Mouse (Mus musculus) embryonic facial prominence, embryonic 10.5 days (tissue): Measurements from ENCODE around the gene Gm9936. TPM values are rescaled to one million over a fixed set of nuclear protein-coding genes. Genes with fewer than 3 reads are reported as not detected.
"Not testable (repeated sequence)": the region's sequence is repeated elsewhere in the genome, so short reads cannot be mapped to it uniquely, and the experiment has no call there.

Experiments used
- DNase-seq: peaks from one replicate; pipeline ENCODE4 v3.0.0-alpha.2; 2017; ENCODE audit warnings: low spot score
- H3K27ac ChIP-seq: fragments of 300-500 bp; sonication (generic); replicated peaks from 2 replicates; pipeline ENCODE4 v1.5.1; 2016; ENCODE audit warnings: mild to moderate bottlenecking
- H3K27me3 ChIP-seq: fragments of 300-500 bp; sonication (generic); replicated peaks from 2 replicates; pipeline ENCODE4 v1.6.1; 2016; ENCODE audit warnings: low read depth, mild to moderate bottlenecking; ENCODE audit not compliant: poor library complexity, severe bottlenecking
- H3K36me3 ChIP-seq: fragments of 300-500 bp; sonication (generic); replicated peaks from 2 replicates; pipeline ENCODE4 v1.6.1; 2016; ENCODE audit warnings: mild to moderate bottlenecking, moderate library complexity
- H3K4me1 ChIP-seq: fragments of 300-500 bp; sonication (generic); 2 replicates; pipeline ENCODE4 v1.6.1; 2016
- H3K4me3 ChIP-seq: fragments of 300-500 bp; sonication (generic); 2 replicates; pipeline ENCODE4 v1.5.1; 2016; ENCODE audit warnings: mild to moderate bottlenecking, moderate library complexity
- H3K9me3 ChIP-seq: fragments of 300-500 bp; sonication (generic); 2 replicates; pipeline ENCODE4 v1.6.1; 2016; ENCODE audit warnings: mild to moderate bottlenecking
- WGBS: fragments of 180-500 bp; shearing (Covaris S2); methylation state at CpG from one replicate; pipeline ENCODE4 v1.1.7; 2016; 5-methylcytosine and 5-hydroxymethylcytosine counted together
- polyA plus RNA-seq: library from polyadenylated mRNA; unstranded; fragments of >200 nt; fragmentation: Nextera tagmentation; extraction: Ambion mirVana; gene quantifications from 2 replicates; pipeline ENCODE4 v1.2.1, GENCODE M21; 2016

The Gm9936 gene
- polyA plus RNA-seq: 0.08 and 0.12 TPM in 2 replicates

DNA sequence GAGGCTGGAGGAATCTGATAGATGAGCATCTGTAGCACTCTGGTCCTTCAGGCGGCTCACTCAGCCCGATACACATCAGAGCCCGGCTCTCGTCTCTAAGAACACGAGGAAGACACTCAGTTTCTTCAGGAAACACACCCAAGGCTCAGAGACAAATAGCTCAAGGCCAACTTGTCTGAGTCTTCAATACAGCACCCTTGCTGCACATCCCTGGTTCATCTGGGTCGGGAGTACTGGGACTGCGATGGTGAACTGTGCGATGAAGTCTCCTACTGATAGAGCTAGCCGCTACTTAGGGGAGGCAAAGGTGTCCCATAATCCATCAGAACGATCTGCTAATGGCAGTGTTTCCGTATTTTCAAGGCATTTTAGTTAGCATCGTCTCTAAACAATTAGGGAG, at the start of gene Gm9936:
Gm9936 (minus strand) TSS at position 101 of the 400 bp plus-strand sequence.
- Histone ChIP-seq H3K9me3 (no peaks in the 10 kb centered on the region), H3K4me1 (peaks cover 12% of the 10 kb centered on the region), H3K4me3 (peak within 1 kb of the TSS; percentile 57), H3K27me3 (peaks cover 19% of the 10 kb centered on the region), H3K27ac (peak within 1 kb of the TSS; percentile 68; the same call in 1 of the 2 replicates), H3K36me3 (no peaks in the 10 kb centered on the region)
- 83% methylated on average over 12 of the region's 12 CpGs for WGBS
- DNase-seq: no peak

- Histone ChIP-seq H3K27ac (no peak overlapping the region), H3K36me3 (no peaks in the 10 kb centered on the region), H3K27me3 (no peaks in the 10 kb centered on the region), H3K9me3 (peaks cover 7% of the 10 kb centered on the region; the same call in 1 of the 2 replicates), H3K4me1 (peaks cover 7% of the 10 kb centered on the region), H3K4me3 (no peak overlapping the region)
- WGBS: 28% methylated on average over 1 of the region's 1 CpGs
- peak; percentile 54 for DNase-seq
These were observed 43.9 kb upstream of the Gm9936 start for GRCm38 (mm10) chr5:114902413-114902812.

DNA sequence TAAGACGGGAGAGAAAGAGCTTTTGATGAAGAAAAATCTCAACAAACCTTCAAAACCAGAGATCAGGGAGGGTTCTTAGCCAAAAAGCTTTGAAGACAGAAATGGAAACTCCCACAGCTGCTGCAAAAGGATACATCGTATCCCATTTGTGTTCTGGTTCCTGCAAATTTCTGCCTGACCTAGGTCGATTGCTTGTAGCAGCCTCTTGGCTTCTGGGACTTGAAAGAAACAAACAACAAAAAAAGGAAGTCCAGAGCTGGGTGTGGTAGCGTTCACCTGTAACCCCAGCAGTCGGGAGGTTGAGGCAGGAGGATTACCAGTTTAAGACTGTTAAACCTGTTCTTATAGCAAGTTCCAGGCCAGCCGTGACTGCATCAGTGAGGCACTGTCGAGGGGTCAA, 40.4 kb upstream of the Gm9936 start:
- Histone ChIP-seq H3K27me3 (no peaks in the 10 kb centered on the region), H3K4me1 (peaks cover 15% of the 10 kb centered on the region), H3K27ac (no peak overlapping the region), H3K9me3 (no peaks in the 10 kb centered on the region), H3K4me3 (no peak overlapping the region), H3K36me3 (no peaks in the 10 kb centered on the region)
- 79% methylated on average over 7 of the region's 7 CpGs for WGBS
- no peak for DNase-seq

DNA sequence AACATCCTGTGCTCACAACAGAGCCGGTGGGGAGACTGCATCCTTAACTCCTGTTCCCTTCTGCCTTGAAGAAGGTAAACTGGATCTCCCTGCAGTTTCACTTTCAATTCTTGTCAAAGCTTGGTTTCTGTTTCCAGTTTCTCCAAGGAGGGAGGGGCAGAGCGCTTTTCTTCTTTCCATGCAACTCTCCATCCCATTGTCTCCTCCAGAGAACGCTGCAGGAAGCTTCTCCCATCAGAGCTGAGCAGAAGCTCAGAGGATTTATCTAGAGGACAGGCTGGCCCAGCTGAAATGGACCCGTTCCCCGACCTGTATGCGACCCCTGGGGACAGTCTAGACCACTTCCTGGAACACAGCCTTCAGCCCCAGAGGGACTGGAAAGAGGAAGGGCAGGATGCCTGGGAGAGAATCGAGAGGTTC, 38.9 kb upstream of the Gm9936 start:
- Histone ChIP-seq H3K4me1 (peaks cover 15% of the 10 kb centered on the region), H3K4me3 (peak overlapping the region; percentile 30; the same call in 1 of the 2 replicates), H3K27ac (no peak overlapping the region), H3K36me3 (no peaks in the 10 kb centered on the region), H3K9me3 (no peaks in the 10 kb centered on the region), H3K27me3 (no peaks in the 10 kb centered on the region)
- DNase-seq: peak; percentile 20
- 8% methylated on average over 7 of the region's 7 CpGs for WGBS

GRCm38 (mm10) chr5:114896688-114897373, 38.3 kb upstream of the Gm9936 start, which contains the start of gene Oasl2:
Gene Oasl2 (plus strand): TSS chr5:114896936.
- no peaks in the 10 kb centered on the region for H3K36me3 ChIP-seq
- 67% methylated on average over 13 of the region's 13 CpGs for WGBS
- no peak within 1 kb of the TSS for H3K27ac ChIP-seq
- DNase-seq: no peak
- peaks cover 15% of the 10 kb centered on the region for H3K4me1 ChIP-seq
- H3K9me3 ChIP-seq: no peaks in the 10 kb centered on the region
- peak within 1 kb of the TSS; percentile 30; the same call in 1 of the 2 replicates for H3K4me3 ChIP-seq
- H3K27me3 ChIP-seq: no peaks in the 10 kb centered on the region

DNA sequence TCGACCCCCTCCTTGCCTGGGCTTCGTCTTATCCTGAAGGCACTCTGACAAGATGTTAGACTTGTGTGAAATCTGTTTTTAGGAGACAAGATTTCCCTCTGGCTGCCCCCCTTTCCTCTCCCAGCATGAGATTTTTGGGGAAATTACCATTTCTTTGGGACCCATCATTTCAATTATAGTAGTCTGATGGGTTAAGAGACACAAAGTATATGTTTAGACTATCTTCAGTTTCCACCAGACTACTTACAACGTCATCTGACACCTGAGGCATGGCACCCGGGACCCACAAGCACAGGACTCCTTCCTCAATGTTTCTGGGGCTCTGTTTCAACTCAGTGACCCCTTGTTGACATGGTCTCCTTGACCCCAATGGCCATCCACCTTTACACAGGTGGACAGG, 37.1 kb upstream of the Gm9936 start:
- Histone ChIP-seq H3K9me3 (no peaks in the 10 kb centered on the region), H3K27ac (no peak overlapping the region), H3K4me1 (peaks cover 15% of the 10 kb centered on the region), H3K36me3 (no peaks in the 10 kb centered on the region), H3K27me3 (no peaks in the 10 kb centered on the region), H3K4me3 (no peak overlapping the region)
- no peak for DNase-seq
- 87% methylated on average over 4 of the region's 4 CpGs for WGBS

- WGBS: 64% methylated on average over 2 of the region's 2 CpGs
These were observed 30.5 kb upstream of the Gm9936 start for GRCm38 (mm10) chr5:114888995-114889394.

DNA sequence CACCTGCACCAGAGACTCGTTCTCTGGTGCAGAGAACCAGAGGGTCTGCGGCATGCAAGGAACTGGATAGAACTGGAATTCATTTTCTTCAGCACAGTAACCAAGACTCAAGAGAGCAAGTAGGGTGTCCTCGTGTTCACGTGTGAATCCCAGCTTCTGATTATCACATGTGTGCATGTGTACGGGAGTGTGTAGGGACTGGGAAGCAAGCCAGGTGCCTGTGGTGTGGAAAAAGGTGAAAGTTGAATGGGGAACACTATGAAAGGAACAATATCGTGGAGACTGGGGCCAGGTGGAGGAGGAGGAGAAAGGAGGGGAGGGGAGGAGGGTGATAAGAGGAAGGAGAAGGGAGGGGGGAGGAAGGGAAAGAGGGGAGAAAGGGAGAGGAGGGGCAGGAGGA, 28.3 kb upstream of the Gm9936 start:
- peaks cover 9% of the 10 kb centered on the region for H3K4me1 ChIP-seq
- no peak overlapping the region for H3K4me3 ChIP-seq
- H3K27ac ChIP-seq: no peak overlapping the region
- H3K9me3 ChIP-seq: no peaks in the 10 kb centered on the region
- WGBS: 89% methylated on average over 6 of the region's 6 CpGs
- no peaks in the 10 kb centered on the region for H3K27me3 ChIP-seq
- no peaks in the 10 kb centered on the region for H3K36me3 ChIP-seq
- DNase-seq: no peak

More at GRCm38 (mm10) chr5:114888995-114889394, 30.5 kb upstream of the Gm9936 start:
- no peak for DNase-seq
- H3K27ac ChIP-seq: no peak overlapping the region
- no peaks in the 10 kb centered on the region for H3K27me3 ChIP-seq
- peaks cover 9% of the 10 kb centered on the region for H3K4me1 ChIP-seq
- H3K9me3 ChIP-seq: no peaks in the 10 kb centered on the region
- H3K36me3 ChIP-seq: no peaks in the 10 kb centered on the region
- H3K4me3 ChIP-seq: no peak overlapping the region

DNA sequence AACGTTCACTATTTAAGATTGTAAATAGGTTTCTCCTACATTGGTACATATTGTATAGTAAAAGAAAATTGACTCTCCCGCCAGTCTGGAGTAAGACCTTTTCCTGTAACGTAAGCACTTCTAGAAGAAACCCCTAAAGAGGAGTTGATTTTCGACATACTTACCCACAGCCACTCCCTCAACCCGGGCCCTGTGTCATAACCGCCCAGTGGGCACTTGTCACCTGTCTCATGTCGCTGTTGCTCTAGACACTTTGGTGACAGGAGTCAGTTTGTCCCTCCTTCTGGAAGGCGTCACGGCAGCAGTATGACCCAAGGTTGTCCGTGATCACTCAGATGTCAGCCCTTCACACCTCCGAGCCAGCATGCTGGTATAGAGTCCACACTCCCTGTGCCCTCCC, 24.5 kb upstream of the Gm9936 start:
- Histone ChIP-seq H3K27ac (no peak overlapping the region), H3K4me1 (peaks cover 14% of the 10 kb centered on the region), H3K9me3 (no peaks in the 10 kb centered on the region), H3K27me3 (no peaks in the 10 kb centered on the region), H3K4me3 (no peak overlapping the region), H3K36me3 (no peaks in the 10 kb centered on the region)
- WGBS: 93% methylated on average over 11 of the region's 11 CpGs
- DNase-seq: no peak

- not testable (repeated sequence) for H3K36me3 ChIP-seq, H3K4me3 ChIP-seq, DNase-seq, H3K27ac ChIP-seq, H3K9me3 ChIP-seq, H3K27me3 ChIP-seq
- WGBS: 85% methylated on average over 6 of the region's 7 CpGs
- peaks cover 21% of the 10 kb centered on the region for H3K4me1 ChIP-seq
These were observed 23.8 kb upstream of the Gm9936 start for GRCm38 (mm10) chr5:114882319-114882718.

DNA sequence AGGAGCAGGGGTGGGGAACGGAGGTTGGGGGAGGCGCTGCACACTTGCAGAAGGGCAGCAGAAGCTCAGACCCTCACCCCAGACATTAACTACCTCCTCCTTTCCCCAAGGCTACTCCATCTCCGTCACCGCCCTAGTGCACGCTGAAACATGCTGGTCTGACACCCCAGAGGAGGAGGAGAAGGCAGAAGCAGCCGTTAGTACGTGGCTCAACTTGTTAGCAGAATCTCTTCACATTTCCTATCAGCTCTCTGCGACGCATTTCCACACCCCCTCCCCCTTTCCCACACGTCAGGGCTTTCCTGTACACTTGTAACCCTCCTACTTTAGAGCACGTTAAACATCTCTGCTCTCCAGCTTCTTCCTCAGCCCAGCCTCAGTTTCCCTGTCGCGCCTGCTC, 20.9 kb upstream of the Gm9936 start:
- peak; percentile 24 for DNase-seq
- no peaks in the 10 kb centered on the region for H3K27me3 ChIP-seq
- no peaks in the 10 kb centered on the region for H3K36me3 ChIP-seq
- H3K9me3 ChIP-seq: no peaks in the 10 kb centered on the region
- no peak overlapping the region for H3K4me3 ChIP-seq
- 72% methylated on average over 13 of the region's 13 CpGs for WGBS
- H3K4me1 ChIP-seq: peaks cover 40% of the 10 kb centered on the region
- no peak overlapping the region; the same call in 1 of the 2 replicates for H3K27ac ChIP-seq

DNA sequence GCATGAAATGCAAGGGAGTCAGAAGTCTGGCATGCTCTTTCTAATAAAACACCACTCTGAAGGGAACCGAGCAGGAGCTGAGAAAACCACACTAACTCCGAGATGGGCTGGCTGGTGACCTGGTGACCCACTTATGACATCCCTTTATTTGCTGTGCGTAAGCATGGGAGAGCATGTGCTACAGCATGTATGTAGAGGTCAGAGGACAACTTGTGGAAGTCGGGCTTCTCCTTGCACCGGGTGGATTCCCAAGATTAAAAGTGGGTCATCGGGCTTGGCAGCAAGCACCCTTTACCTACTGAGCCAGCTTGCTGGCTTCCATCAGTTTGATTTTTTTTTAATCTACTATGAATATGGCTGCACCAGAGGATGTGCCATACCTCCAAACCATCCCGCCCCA, 19.0 kb upstream of the Gm9936 start:
- H3K27me3 ChIP-seq: no peaks in the 10 kb centered on the region
- H3K4me1 ChIP-seq: peaks cover 40% of the 10 kb centered on the region
- H3K9me3 ChIP-seq: no peaks in the 10 kb centered on the region
- no peaks in the 10 kb centered on the region for H3K36me3 ChIP-seq
- no peak overlapping the region for H3K4me3 ChIP-seq
- H3K27ac ChIP-seq: peak overlapping the region; percentile 21; the same call in 1 of the 2 replicates
- DNase-seq: no peak
- WGBS: 68% methylated on average over 7 of the region's 7 CpGs

DNA sequence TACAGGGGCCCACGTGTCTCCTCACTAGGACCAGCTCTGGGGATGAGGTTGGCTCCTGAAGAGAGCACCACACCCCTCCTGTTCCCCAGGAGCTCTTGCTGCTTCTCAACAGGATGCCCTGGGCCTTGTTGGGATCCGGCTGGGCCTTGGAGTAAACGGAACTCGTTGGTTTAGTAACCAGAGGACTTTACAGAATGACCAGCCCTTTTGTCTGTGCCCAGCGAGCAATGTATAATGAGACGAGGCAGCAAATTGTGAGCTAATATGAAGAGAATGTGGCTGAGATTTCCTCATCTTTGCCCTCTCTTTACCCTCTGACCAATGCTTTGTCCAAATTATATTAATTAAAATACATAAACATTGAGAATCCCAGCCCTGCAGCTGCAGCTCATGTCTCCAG, 17.8 kb upstream of the Gm9936 start:
- Histone ChIP-seq H3K27me3 (no peaks in the 10 kb centered on the region), H3K9me3 (no peaks in the 10 kb centered on the region), H3K27ac (peak overlapping the region; percentile 76), H3K4me3 (no peak overlapping the region), H3K4me1 (peaks cover 40% of the 10 kb centered on the region), H3K36me3 (no peaks in the 10 kb centered on the region)
- 30% methylated on average over 6 of the region's 6 CpGs for WGBS
- no peak for DNase-seq
